Mouse (Mus musculus): Measurements from ENCODE around the gene Nt5dc1. TPM values are rescaled to one million over a fixed set of nuclear protein-coding genes. Genes with fewer than 3 reads are reported as not detected.
"Not testable (repeated sequence)": the region's sequence is repeated elsewhere in the genome, so short reads cannot be mapped to it uniquely, and the experiment has no call there.

Gene Nt5dc1
- polyA plus RNA-seq, 2 experiments from 2014 or later: 84.3 to 98.3 TPM

DNA sequence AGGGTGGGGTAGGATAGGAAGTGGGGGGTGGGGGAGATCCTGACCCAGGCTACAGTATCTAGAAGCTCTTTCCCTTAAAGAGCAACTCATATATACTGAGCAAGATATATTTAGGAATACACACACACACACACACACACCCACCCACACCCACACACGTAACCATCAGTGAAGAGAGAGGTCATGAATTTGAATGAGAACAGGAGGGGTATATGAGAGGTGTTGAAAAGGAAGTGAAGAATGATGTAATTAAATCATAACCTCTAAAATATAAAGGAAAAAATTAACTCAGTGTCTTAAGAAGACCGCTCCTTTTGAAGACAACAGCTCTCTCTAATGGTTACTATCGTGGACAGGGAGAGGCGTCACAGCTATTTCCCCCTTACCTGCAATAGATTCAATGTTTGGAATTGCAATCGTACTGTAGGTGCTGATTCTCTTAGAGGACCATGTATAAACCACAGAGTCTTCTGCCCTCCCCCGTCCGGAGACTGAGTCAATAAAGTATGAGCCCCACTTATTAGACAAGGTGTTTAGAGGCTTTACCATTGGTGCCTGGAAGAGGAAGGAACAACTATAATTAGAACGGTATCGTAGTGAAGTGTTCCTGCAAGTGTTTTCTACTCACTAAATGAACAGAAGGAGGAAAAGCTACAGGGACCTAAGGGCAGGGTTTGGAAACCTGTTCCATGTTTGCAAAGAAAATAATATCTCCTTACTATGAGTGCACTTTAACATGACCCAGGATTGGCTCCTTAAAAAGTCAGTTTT is 108.3 kb downstream of the Nt5dc1 start:
- ATAC-seq: no peak

DNA sequence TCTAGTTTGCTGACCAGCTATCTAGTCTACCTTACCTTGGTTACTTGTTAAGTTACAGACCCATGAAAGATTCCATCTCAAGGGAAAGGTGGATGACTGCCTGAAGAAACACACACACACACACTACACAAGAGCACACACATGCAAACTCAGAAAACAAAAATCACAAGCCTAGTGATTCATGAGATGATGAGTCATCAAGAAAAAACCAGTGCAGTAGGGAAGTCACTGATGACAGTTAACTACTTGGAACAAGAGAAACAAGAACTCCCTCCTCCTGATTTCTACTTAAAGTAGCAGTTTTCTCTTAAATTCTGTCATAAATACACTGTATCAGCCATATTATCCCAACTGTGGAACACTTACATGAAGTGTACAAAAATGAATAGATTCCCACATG is 111.3 kb downstream of the Nt5dc1 start:
- no peak for ATAC-seq

- no peak for ATAC-seq
These were observed 118.0 kb downstream of the Nt5dc1 start for GRCm38 (mm10) chr10:34300368-34300767.

DNA sequence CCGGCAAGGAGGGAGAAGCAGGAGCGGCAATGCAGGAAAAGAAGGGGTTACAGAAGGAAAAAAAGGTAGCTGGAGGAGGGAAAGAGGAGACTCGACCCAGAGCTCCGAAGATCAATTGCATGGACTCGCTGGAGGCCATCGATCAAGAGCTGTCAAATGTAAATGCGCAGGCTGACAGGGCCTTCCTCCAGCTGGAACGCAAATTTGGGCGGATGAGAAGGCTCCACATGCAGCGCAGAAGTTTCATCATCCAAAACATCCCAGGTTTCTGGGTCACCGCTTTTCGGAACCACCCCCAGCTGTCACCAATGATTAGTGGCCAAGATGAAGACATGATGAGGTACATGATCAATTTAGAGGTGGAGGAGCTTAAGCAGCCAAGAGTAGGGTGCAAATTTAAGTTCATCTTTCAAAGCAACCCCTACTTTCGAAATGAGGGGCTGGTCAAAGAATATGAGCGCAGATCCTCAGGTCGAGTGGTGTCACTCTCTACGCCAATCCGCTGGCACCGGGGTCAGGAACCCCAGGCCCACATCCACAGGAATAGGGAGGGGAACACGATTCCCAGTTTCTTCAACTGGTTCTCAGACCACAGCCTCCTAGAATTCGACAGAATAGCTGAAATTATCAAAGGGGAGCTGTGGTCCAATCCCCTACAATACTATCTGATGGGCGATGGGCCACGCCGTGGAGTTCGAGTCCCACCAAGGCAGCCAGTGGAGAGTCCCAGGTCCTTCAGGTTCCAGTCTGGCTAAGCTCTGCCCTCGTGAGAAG is 120.2 kb downstream of the Nt5dc1 start:
- ATAC-seq: peak; percentile 3

DNA sequence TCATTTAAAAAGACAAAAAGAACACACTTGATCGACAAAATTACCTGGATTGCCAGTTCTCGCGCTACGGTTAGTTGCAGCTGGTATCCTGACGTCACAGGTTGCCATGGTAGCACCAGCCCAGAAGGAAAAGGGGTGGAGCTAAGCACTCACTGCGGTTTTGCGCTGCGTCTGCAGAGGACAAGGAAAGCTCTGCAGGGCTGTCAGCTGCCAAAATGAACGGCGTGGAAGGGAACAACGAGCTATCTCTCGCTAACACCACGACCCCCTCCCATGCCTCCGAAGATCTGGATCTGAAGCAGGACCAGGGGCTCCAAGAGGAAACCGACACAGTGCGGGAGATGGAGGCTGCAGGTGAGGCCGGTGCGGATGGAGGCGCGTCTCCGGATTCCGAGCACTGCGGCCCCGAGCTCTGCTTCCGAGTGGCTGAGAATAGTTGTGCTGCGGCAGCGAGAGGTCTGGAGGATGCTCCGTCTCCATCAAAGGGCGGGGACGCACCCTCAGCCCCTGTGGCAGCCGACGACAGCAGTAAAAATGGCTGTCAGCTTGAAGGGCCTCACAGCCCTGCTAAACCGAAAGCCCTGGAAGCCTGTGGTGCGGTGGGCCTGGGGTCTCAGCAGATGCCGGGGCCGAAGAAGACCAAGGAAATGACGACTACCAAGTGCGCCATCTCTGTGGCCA is 120.9 kb downstream of the Nt5dc1 start, which contains the start of gene Tspyl4:
Gene Tspyl4 (plus strand): TSS at position 144 of the 681 bp plus-strand sequence.
- ATAC-seq: peak; percentile 97

GRCm38 (mm10) chr10:34296911-34297298 is 121.4 kb downstream of the Nt5dc1 start:
- no peak for ATAC-seq

GRCm38 (mm10) chr10:34282420-34283238 is 135.7 kb downstream of the Nt5dc1 start:
- ATAC-seq: peak; percentile 15

DNA sequence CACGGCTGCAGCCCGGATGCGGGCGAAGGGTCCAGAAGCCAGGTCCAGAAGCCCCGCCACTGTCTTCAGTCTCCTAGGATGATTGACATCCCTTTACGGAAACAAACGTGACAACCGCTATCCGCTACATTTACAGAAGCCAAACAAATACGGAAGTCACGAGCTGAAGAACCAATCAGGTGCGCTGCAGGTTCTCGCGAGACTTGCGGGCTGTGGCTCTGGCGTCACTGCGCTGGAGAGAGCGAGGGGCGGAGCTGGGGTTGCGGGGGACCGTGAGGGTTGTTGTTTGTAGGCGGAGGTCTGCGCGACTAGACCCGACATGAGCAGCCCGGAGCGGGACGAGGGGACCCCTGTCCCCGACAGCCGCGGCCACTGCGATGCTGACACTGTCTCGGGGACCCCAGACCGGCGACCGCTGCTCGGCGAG is 136.4 kb downstream of the Nt5dc1 start, which contains the start of gene Tspyl1:
Gene Tspyl1 (plus strand): TSS at position 229 of the 427 bp plus-strand sequence.
- peak; percentile 88 for ATAC-seq

DNA sequence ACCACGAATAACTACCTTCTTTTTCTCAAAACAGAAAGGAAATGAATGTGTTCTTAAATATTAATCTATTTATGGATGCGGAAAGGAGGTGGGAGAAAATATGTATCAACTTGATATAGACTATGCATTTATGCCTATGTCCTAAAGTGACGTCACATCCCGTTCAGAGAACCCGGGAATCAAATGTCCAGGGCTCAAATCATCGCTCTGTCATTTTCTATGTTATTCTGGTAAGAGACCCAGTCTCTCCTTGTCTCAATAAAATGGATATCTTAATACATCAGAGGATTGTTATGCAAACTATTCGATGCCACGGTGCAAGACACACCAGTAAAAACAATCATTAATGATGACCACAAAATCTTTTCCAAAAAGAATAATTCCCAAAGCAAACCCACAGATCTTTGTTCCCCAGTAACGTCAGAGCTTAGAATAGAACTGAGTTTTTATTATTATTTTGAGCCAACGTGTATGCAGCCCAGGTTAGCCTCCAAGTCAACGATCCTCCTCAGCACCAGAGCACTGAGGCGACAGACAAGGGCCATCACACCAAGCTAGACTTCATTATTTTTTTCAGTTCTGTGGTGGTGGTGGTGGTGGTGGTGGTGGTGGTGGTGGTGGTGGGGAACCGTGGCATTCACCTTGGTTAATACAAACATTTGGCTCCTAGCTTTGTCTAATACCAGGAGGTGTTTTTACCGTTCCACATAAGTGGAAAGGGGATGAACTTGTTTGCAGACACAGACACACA is 137.0 kb downstream of the Nt5dc1 start:
- ATAC-seq: no peak

DNA sequence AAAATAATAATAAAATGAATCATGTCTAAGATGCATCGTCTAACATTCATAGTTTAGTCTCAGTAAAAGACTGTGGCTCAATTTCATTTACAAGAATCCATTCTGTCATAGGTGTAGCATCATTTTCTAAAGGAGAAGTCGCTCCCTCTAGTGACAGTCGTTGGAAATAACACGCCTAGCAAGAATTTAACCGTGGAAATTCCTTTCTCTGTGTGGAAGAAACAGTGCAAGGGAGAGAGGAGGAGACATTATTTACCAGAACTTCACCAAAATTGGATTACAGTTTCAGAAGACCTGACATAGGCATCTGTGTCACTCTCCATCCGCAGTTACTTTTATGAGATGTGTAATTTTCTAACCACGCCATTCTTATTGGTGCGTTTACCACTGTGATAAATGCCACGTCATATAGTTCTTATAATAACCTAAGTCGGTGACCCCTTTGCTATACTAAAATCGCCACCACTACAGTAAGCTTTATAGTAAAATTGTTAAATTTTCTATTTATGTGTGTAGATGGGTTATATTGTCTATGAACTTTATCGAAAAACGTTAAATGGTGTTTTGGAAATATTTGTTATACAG is 137.7 kb downstream of the Nt5dc1 start:
- ATAC-seq: peak; percentile 33

- no peak for ATAC-seq
These were observed 146.7 kb downstream of the Nt5dc1 start for GRCm38 (mm10) chr10:34271681-34272080.

DNA sequence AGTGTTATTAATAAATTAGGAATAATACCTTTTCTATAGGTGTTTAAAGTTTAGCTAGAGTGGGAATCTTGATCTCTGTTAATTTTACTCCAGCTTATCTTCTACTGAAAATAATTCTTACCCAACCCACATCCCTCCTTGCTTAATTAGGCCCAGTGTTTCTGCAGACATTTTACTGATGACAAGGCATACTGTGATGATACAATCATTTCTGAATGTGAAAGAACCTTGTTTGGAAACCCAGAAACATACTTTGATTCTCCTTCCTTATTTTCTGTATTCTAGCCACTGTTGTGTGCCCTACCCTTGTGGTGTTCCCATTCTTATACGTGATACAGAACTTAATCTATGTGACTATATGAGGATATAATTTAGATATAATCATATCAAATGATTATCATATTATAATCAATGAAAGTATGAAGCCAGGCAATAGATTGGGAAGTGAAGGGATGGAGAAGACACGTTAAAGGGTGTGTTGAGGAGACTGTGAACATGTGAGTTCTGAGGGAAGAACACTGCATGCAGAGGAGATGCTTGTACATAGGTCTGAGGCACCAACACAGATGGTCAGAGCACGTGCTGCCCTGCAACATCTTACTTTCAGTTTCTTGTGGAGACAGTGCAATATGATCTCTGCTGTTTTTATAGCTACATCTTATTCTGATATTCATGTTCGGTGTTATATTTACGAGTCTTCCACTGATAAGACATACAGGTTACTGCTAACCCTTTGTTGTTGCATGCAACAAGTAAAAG is 150.9 kb downstream of the Nt5dc1 start:
- ATAC-seq: no peak

DNA sequence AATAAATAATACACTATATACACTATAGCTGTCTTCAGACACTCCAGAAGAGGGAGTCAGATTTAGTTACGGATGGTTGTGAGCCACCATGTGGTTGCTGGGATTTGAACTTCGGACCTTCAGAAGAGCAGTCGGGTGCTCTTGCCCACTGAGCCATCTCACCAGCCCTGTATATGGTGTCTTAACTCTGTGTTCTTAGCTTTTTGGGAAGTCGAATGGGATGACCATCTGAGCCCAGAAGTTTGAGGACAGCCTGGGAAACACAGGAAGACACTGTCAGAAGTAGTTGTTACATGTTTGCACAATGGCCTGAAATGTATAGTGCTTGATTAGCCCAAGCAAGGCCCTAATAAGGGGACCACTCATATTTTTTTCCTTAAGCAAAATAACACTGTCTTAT is 153.2 kb downstream of the Nt5dc1 start:
- no peak for ATAC-seq

- ATAC-seq: not testable (repeated sequence)
These were observed 165.5 kb downstream of the Nt5dc1 start for GRCm38 (mm10) chr10:34252833-34253232.

- ATAC-seq: no peak
These were observed 168.8 kb downstream of the Nt5dc1 start for GRCm38 (mm10) chr10:34249594-34249993.

GRCm38 (mm10) chr10:34247757-34248156 is 170.6 kb downstream of the Nt5dc1 start:
- no peak for ATAC-seq

- ATAC-seq: no peak
These were observed 172.2 kb downstream of the Nt5dc1 start for GRCm38 (mm10) chr10:34246106-34246505.

DNA sequence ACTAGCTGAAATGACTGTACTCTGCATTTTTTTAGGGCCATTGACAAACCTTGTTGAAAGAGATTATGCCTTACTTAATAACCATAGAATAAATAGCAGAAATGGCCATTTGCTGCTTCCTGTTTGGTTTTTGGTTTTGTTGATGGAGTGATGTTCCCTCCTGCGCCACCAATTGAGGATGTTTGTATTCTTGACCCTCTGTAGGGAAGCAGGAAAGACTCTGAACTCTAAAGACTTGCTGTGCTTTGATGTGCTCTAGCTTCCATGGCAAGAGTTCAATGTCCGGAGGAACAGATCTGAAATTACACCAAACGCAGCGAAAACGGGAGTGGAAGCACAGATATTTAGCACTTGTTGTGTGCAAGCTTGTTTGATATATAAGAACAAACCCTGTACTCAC is 173.6 kb downstream of the Nt5dc1 start:
- no peak for ATAC-seq

- ATAC-seq: no peak
These were observed 179.8 kb downstream of the Nt5dc1 start for GRCm38 (mm10) chr10:34238536-34238935.

Data from CD4-positive, CD25-positive, alpha-beta regulatory T cell, adult 4 months (primary cell).